Mouse (Mus musculus) forebrain, embryonic 14.5 days (tissue): ENCODE measurements around the gene Ttc27. TPM values are rescaled to one million over a fixed set of nuclear protein-coding genes. Genes with fewer than 3 reads are reported as not detected.

Experiments
- ATAC-seq: fragments of 200-750 bp; cut with Nextera tagmentation; 2 replicates; pipeline ENCODE4 v1.8.0; 2017; ENCODE audit warnings: mild to moderate bottlenecking, moderate library complexity
- DNase-seq: peaks from one replicate; pipeline ENCODE4 v3.0.0-alpha.2; 2015; ENCODE audit warnings: low spot score
- H3K27ac ChIP-seq: fragments of 300-500 bp; sonication (generic); 2 replicates; pipeline ENCODE4 v1.5.1; 2014; ENCODE audit warnings: low read depth, mild to moderate bottlenecking, control low read depth, low read length, moderate library complexity
- H3K27me3 ChIP-seq: fragments of 300-500 bp; sonication (generic); replicated peaks from 2 replicates; pipeline ENCODE4 v1.6.1; 2014; ENCODE audit warnings: low read length, control low read depth, mixed read lengths; ENCODE audit not compliant: control insufficient read depth, insufficient read depth
- H3K36me3 ChIP-seq: fragments of 300-500 bp; sonication (generic); 2 replicates; pipeline ENCODE4 v1.6.1; 2014; ENCODE audit warnings: low read length, control low read depth; ENCODE audit not compliant: control insufficient read depth, insufficient read depth
- H3K4me1 ChIP-seq: fragments of 300-500 bp; sonication (generic); 2 replicates; pipeline ENCODE4 v1.6.1; 2014; ENCODE audit warnings: antibody characterized with exemption, low read length, control low read depth; ENCODE audit not compliant: control insufficient read depth, insufficient read depth
- H3K4me2 ChIP-seq: fragments of 300-500 bp; sonication (generic); 2 replicates; pipeline ENCODE4 v1.6.1; 2014; ENCODE audit warnings: mild to moderate bottlenecking, control low read depth, low read length
- H3K4me3 ChIP-seq: fragments of 300-500 bp; sonication (generic); 2 replicates; pipeline ENCODE4 v1.5.1; 2014; ENCODE audit warnings: low read depth, low read length, control low read depth
- H3K9ac ChIP-seq: fragments of 300-500 bp; sonication (generic); 2 replicates; pipeline ENCODE4 v1.6.1; 2014; ENCODE audit warnings: mild to moderate bottlenecking, low read length, control low read depth, moderate library complexity
- H3K9me3 ChIP-seq: fragments of 300-500 bp; sonication (generic); replicated peaks from 2 replicates; pipeline ENCODE4 v1.6.1; 2016; ENCODE audit warnings: low read length, control low read depth, mixed read lengths; ENCODE audit not compliant: control insufficient read depth
- whole genome bisulfite sequencing: fragments of 180-500 bp; shearing (Covaris S2); extraction: QIAGEN DNeasy Blood & Tissue Kit; methylation state at CpG from one replicate; pipeline ENCODE4 v1.1.7; 2014; 5-methylcytosine and 5-hydroxymethylcytosine counted together
- polyA plus RNA-seq: library from polyadenylated mRNA; unstranded; fragments of >200 nt; fragmentation: Nextera tagmentation; extraction: Ambion mirVana; gene quantifications from 2 replicates; pipeline ENCODE4 v1.2.1, GENCODE M21; 2014

Gene Ttc27
- 19.7 and 20.7 TPM in 2 replicates for polyA plus RNA-seq

DNA sequence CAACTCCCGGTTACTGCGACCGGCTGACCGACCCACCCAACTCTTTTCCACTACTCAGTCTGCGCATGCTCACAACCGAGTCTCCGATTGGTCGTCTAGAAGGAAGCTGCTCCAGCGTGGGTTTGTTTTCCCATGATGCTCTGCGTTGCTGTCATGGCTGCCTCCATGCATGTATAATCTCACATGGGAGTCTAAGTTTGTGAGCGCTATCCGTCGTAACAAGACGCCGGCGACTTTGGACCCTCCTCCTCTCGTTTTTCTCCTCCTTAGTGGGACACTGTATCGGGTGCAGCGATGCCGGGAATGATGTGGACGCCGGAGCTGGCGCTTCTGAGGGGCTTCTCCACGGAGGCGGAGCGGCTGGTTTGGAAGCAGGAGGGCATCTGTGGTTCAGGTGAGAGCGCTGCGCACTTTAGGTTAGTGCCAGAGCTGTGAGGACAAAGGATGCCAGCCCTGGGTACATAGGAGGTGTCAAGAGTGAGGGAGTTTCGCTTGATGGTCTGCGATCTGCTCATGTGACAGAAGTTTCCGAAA is at the start of gene Ttc27:
Ttc27 (plus strand) TSS at position 115 of the 534 bp plus-strand sequence.
- peak; percentile 95 for ATAC-seq
- H3K27me3 ChIP-seq, result no peaks in the 10 kb centered on the region
- WGBS, result 2% methylated on average over 31 of the region's 31 CpGs
- no peaks in the 10 kb centered on the region for H3K9me3 ChIP-seq
- peak within 1 kb of the TSS; percentile 70 for H3K9ac ChIP-seq
- peak within 1 kb of the TSS; percentile 83 for H3K4me2 ChIP-seq
- H3K4me1 ChIP-seq, result peaks cover 4% of the 10 kb centered on the region; the same call in 1 of the 2 replicates
- peak within 1 kb of the TSS; percentile 78 for H3K4me3 ChIP-seq
- H3K27ac ChIP-seq, result no peak within 1 kb of the TSS
- DNase-seq, result peak; percentile 99
- H3K36me3 ChIP-seq, result peaks cover 15% of the 10 kb centered on the region

DNA sequence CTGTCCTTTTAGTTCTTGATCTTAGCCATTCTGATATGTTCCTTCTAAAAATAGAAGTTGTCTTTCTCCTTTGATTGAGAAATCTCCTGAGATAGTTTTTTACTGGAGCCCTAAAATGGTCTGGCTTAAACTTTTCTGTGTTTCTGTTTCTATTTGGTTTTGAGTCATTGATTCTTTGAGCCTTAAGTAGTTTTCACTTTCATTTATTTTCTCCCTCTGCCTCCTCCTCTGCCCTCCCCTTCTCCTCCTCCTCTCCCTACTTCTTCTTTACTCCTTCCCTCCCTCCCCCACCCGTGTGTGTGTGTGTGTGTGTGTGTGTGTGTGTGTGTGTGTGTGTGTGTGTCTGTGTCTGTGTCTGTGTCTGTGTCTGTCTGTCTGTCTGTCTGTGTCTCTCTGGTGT is 49.5 kb upstream of the Ttc27 start:
- Histone ChIP-seq H3K4me3 (no peak overlapping the region), H3K36me3 (peaks cover 67% of the 10 kb centered on the region), H3K27me3 (no peaks in the 10 kb centered on the region), H3K27ac (no peak overlapping the region), H3K9me3 (no peaks in the 10 kb centered on the region), H3K4me1 (no peaks in the 10 kb centered on the region), H3K9ac (no peak overlapping the region), H3K4me2 (no peak overlapping the region)
- no peak for DNase-seq
- ATAC-seq, result no peak
- no CpG with 5 or more reads among the region's 1 CpGs for WGBS

DNA sequence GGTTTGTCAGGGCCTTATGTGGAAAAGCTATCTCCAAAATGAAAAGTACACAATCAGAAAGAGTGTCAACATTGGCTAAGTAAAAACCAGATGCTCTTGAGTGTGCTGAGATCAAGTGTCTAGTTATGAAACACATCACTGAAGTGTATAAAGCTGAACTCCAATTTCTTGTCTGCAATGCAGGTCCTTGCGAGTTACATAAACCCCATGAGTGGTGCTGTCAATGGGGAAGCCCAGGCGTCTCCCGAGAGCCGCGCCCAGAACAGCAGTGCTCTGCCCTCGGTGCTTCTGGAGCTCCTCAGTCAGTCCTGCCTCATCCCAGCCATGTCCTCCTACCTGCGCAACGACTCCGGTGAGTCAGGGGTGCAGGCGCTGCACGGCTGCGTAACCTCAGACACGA is 47.5 kb upstream of the Ttc27 start:
- Histone ChIP-seq H3K4me1 (no peaks in the 10 kb centered on the region), H3K4me2 (no peak overlapping the region), H3K36me3 (peaks cover 58% of the 10 kb centered on the region), H3K27me3 (no peaks in the 10 kb centered on the region), H3K4me3 (no peak overlapping the region), H3K9me3 (no peaks in the 10 kb centered on the region), H3K27ac (no peak overlapping the region), H3K9ac (no peak overlapping the region)
- no peak for DNase-seq
- ATAC-seq, result no peak
- 96% methylated on average over 13 of the region's 13 CpGs for WGBS

DNA sequence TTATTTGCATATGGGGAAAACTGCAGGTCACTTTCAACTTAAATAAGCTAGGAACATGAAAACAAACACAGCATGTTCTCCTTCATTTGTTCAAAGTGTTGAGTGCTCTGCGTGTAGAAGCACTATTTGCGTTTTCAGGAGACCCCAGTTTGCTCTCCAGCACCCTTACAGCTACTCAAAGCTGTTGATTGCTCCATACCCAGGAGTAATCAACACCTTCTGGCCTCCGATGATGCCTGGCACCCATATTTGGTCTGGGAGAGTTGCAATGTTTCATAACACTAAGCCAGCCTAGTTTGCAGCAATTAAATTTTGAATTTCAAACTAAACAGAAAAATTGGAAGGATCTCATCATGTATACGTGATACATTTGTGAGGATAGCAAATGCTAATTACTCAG is 45.1 kb upstream of the Ttc27 start:
- no peak overlapping the region for H3K4me3 ChIP-seq
- H3K36me3 ChIP-seq, result peaks cover 58% of the 10 kb centered on the region
- H3K27ac ChIP-seq, result no peak overlapping the region
- H3K9me3 ChIP-seq, result no peaks in the 10 kb centered on the region
- H3K4me1 ChIP-seq, result no peaks in the 10 kb centered on the region
- no peak overlapping the region for H3K4me2 ChIP-seq
- ATAC-seq, result no peak
- DNase-seq, result no peak
- WGBS, result 78% methylated on average over 4 of the region's 4 CpGs
- H3K9ac ChIP-seq, result no peak overlapping the region
- no peaks in the 10 kb centered on the region for H3K27me3 ChIP-seq

GRCm38 (mm10) chr17:74673251-74673650 is 44.3 kb upstream of the Ttc27 start:
- Histone ChIP-seq H3K9me3 (no peaks in the 10 kb centered on the region), H3K4me3 (no peak overlapping the region), H3K4me2 (no peak overlapping the region), H3K27me3 (no peaks in the 10 kb centered on the region), H3K27ac (no peak overlapping the region), H3K36me3 (peaks cover 63% of the 10 kb centered on the region), H3K9ac (no peak overlapping the region), H3K4me1 (no peaks in the 10 kb centered on the region)
- ATAC-seq (no peak), DNase-seq (peak; percentile 75)

DNA sequence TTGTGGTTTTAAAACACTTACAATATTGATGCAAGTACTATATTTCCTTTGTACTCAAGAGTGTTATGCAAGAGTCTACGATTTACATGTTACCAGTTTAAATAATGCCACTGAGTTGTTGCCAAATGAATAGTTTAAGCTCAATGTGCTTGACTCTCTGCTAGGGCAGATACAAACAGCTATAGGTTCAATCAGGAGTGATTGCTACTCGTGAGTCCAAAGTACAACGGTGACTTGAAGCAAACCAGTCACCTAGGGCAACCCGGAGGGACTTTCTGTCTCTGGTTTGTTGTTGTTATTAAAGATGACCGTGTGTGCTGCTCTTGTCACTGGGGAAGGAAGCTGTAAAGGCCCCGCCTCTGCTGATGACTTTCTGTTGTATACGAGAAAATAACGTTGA is 39.5 kb upstream of the Ttc27 start:
- no peak overlapping the region for H3K27ac ChIP-seq
- no peak for ATAC-seq

GRCm38 (mm10) chr17:74684927-74685326 is 32.6 kb upstream of the Ttc27 start:
- WGBS, result 90% methylated on average over 3 of the region's 3 CpGs
- no peak overlapping the region for H3K27ac ChIP-seq
- H3K4me3 ChIP-seq, result no peak overlapping the region
- no peak overlapping the region for H3K9ac ChIP-seq
- H3K27me3 ChIP-seq, result no peaks in the 10 kb centered on the region
- H3K9me3 ChIP-seq, result no peaks in the 10 kb centered on the region
- H3K4me1 ChIP-seq, result no peaks in the 10 kb centered on the region
- H3K4me2 ChIP-seq, result no peak overlapping the region
- ATAC-seq (no peak), DNase-seq (no peak)
- peaks cover 27% of the 10 kb centered on the region for H3K36me3 ChIP-seq

More for the DNA sequence above, 39.5 kb upstream of the Ttc27 start:
- Histone ChIP-seq H3K9me3 (no peaks in the 10 kb centered on the region), H3K4me2 (no peak overlapping the region), H3K9ac (no peak overlapping the region), H3K4me1 (no peaks in the 10 kb centered on the region), H3K4me3 (no peak overlapping the region), H3K27me3 (no peaks in the 10 kb centered on the region), H3K36me3 (peaks cover 47% of the 10 kb centered on the region)
- WGBS, result 92% methylated on average over 8 of the region's 8 CpGs
- no peak for DNase-seq

- ATAC-seq (no peak), DNase-seq (no peak)
- Histone ChIP-seq H3K9ac (no peak overlapping the region), H3K4me2 (no peak overlapping the region), H3K27me3 (no peaks in the 10 kb centered on the region), H3K4me1 (no peaks in the 10 kb centered on the region), H3K9me3 (no peaks in the 10 kb centered on the region), H3K27ac (no peak overlapping the region), H3K4me3 (no peak overlapping the region), H3K36me3 (peaks cover 52% of the 10 kb centered on the region)
- 89% methylated on average over 2 of the region's 2 CpGs for WGBS
Observed at GRCm38 (mm10) chr17:74688555-74688954, 29.0 kb upstream of the Ttc27 start.

DNA sequence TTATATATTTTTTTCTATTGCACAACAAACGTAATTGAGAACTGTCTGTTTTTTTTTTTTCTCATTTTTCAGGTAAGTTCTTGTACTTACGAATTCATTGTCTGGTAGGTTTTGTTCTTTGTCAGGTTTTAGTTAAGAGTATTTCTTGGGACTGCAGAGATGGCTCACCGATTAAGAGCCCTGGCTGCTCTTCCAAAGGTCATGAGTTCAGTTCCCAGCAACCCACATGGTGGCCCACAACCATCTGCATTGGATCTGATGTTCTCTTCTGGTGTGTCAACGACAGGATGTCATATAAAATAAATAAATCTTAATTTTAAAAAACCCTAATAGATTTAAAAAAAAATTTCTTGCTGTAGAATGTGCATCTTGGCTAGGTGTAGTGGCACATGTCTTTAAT is 28.1 kb upstream of the Ttc27 start:
- Histone ChIP-seq H3K9me3 (no peaks in the 10 kb centered on the region), H3K9ac (no peak overlapping the region), H3K36me3 (peaks cover 58% of the 10 kb centered on the region), H3K27ac (no peak overlapping the region), H3K4me2 (no peak overlapping the region), H3K4me1 (no peaks in the 10 kb centered on the region), H3K4me3 (no peak overlapping the region), H3K27me3 (no peaks in the 10 kb centered on the region)
- DNase-seq (no peak), ATAC-seq (no peak)
- 94% methylated on average over 4 of the region's 4 CpGs for WGBS
